Mouse (Mus musculus): Measurements from ENCODE around the gene Rarres2.

DNA sequence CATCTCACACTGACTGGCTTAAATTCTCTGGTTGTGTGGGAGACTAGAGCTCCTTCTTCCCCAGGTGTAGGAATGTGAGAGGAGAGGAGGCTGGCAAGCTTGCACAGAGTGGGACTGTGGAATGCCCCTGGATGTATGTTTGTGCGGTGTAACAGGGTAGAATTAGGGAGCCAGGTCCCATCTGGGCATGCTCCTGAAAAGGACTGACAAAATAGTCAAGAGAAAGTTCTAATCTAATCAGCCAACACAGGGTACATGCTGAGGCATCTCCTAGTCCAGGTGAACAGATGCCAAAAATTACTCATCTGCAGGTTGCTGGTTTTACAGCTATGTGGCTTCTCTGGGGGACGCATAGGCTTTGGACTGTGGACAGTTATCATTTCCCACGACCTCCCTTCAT, 16.6 kb downstream of the Rarres2 start:
- no peak for TF ChIP-seq POLR2A (IDR thresholded peaks at IDR 0.05; ENCODE audit: borderline replicate concordance, insufficient read depth, low read length)
- no peak for TF ChIP-seq CTCF (IDR thresholded peaks at IDR 0.05; ENCODE audit: borderline replicate concordance, insufficient read depth, low read depth, low read length)

Data from cerebellum, adult 2 months (tissue).